Mouse (Mus musculus) neural tube, embryonic 12.5 days (tissue): Measurements from ENCODE around the gene Neurl3. TPM values are rescaled to one million over a fixed set of nuclear protein-coding genes. Genes with fewer than 3 reads are reported as not detected.

Experiments
- ATAC-seq: fragments of 200-750 bp; cut with Nextera tagmentation; 2 replicates; pipeline ENCODE4 v1.8.0; 2017; ENCODE audit warnings: low read depth, mild to moderate bottlenecking, moderate TSS enrichment, moderate library complexity; ENCODE audit not compliant: low FRiP score
- H3K27ac ChIP-seq: fragments of 300-500 bp; sonication (generic); 2 replicates; pipeline ENCODE4 v1.5.1; 2016
- H3K27me3 ChIP-seq: fragments of 300-500 bp; sonication (generic); replicated peaks from 2 replicates; pipeline ENCODE4 v1.6.1; 2016; ENCODE audit warnings: mild to moderate bottlenecking
- H3K36me3 ChIP-seq: fragments of 300-500 bp; sonication (generic); 2 replicates; pipeline ENCODE4 v1.6.1; 2016; ENCODE audit warnings: mild to moderate bottlenecking
- H3K4me1 ChIP-seq: fragments of 300-500 bp; sonication (generic); 2 replicates; pipeline ENCODE4 v1.6.1; 2016
- H3K4me2 ChIP-seq: fragments of 300-500 bp; sonication (generic); replicated peaks from 2 replicates; pipeline ENCODE4 v1.6.1; 2016; ENCODE audit warnings: mild to moderate bottlenecking
- H3K4me3 ChIP-seq: fragments of 300-500 bp; sonication (generic); 2 replicates; pipeline ENCODE4 v1.5.1; 2016
- H3K9ac ChIP-seq: fragments of 300-500 bp; sonication (generic); 2 replicates; pipeline ENCODE4 v1.6.1; 2016; ENCODE audit warnings: mild to moderate bottlenecking
- H3K9me3 ChIP-seq: fragments of 300-500 bp; sonication (generic); 2 replicates; pipeline ENCODE4 v1.6.1; 2016; ENCODE audit warnings: mild to moderate bottlenecking
- WGBS: fragments of 180-500 bp; shearing (Covaris S2); methylation state at CpG from one replicate; pipeline ENCODE4 v1.1.7; 2016; 5-methylcytosine and 5-hydroxymethylcytosine counted together
- polyA plus RNA-seq: library from polyadenylated mRNA; unstranded; fragments of >200 nt; fragmentation: Nextera tagmentation; extraction: Ambion mirVana; gene quantifications from 2 replicates; pipeline ENCODE4 v1.2.1, GENCODE M21; 2016

The Neurl3 gene
- polyA plus RNA-seq, 1 experiment from 2014 or later: 1.2 TPM

- WGBS: 91% methylated on average over 8 of the region's 8 CpGs
- no peak for ATAC-seq
- H3K9ac ChIP-seq: no peak overlapping the region
Measured at GRCm38 (mm10) chr1:36293470-36293869, 19.0 kb upstream of the Neurl3 start.

GRCm38 (mm10) chr1:36281849-36282248, 7.4 kb upstream of the Neurl3 start:
- 91% methylated on average over 6 of the region's 6 CpGs for WGBS
- Histone ChIP-seq H3K27me3 (no peaks in the 10 kb centered on the region), H3K36me3 (no peaks in the 10 kb centered on the region), H3K4me2 (no peak overlapping the region), H3K4me3 (no peak overlapping the region), H3K27ac (no peak overlapping the region), H3K9ac (no peak overlapping the region), H3K4me1 (no peaks in the 10 kb centered on the region), H3K9me3 (no peaks in the 10 kb centered on the region)
- no peak for ATAC-seq

More at GRCm38 (mm10) chr1:36293470-36293869, 19.0 kb upstream of the Neurl3 start:
- no peaks in the 10 kb centered on the region for H3K36me3 ChIP-seq
- no peaks in the 10 kb centered on the region for H3K9me3 ChIP-seq
- H3K4me3 ChIP-seq: no peak overlapping the region
- H3K4me2 ChIP-seq: no peak overlapping the region
- peaks cover under 1% of the 10 kb centered on the region; the same call in 1 of the 2 replicates for H3K27me3 ChIP-seq
- no peaks in the 10 kb centered on the region for H3K4me1 ChIP-seq
- H3K27ac ChIP-seq: no peak overlapping the region

- WGBS: 87% methylated on average over 3 of the region's 3 CpGs
- H3K4me1 ChIP-seq: no peaks in the 10 kb centered on the region
- no peak overlapping the region for H3K4me3 ChIP-seq
- no peak for ATAC-seq
- no peak overlapping the region for H3K4me2 ChIP-seq
- H3K36me3 ChIP-seq: no peaks in the 10 kb centered on the region
- H3K27ac ChIP-seq: no peak overlapping the region
- no peak overlapping the region for H3K9ac ChIP-seq
- H3K27me3 ChIP-seq: no peaks in the 10 kb centered on the region
- H3K9me3 ChIP-seq: no peaks in the 10 kb centered on the region
Measured at GRCm38 (mm10) chr1:36280938-36281337, 6.5 kb upstream of the Neurl3 start.

GRCm38 (mm10) chr1:36279202-36279601, 4.7 kb upstream of the Neurl3 start:
- Histone ChIP-seq H3K4me3 (no peak overlapping the region), H3K36me3 (no peaks in the 10 kb centered on the region), H3K4me2 (no peak overlapping the region), H3K9ac (no peak overlapping the region), H3K27me3 (no peaks in the 10 kb centered on the region), H3K9me3 (no peaks in the 10 kb centered on the region), H3K4me1 (no peaks in the 10 kb centered on the region), H3K27ac (no peak overlapping the region)
- WGBS: 24% methylated on average over 3 of the region's 3 CpGs
- ATAC-seq: no peak

GRCm38 (mm10) chr1:36277267-36278060, 3.0 kb upstream of the Neurl3 start:
- no peak for ATAC-seq
- Histone ChIP-seq H3K9ac (no peak overlapping the region), H3K27me3 (no peaks in the 10 kb centered on the region), H3K9me3 (no peaks in the 10 kb centered on the region), H3K36me3 (no peaks in the 10 kb centered on the region), H3K4me2 (no peak overlapping the region), H3K4me3 (no peak overlapping the region), H3K4me1 (no peaks in the 10 kb centered on the region), H3K27ac (no peak overlapping the region)
- 18% methylated on average over 7 of the region's 7 CpGs for WGBS

- Histone ChIP-seq H3K9me3 (no peaks in the 10 kb centered on the region), H3K27ac (no peak overlapping the region), H3K4me1 (no peaks in the 10 kb centered on the region), H3K27me3 (no peaks in the 10 kb centered on the region), H3K4me3 (no peak overlapping the region), H3K4me2 (no peak overlapping the region), H3K9ac (no peak overlapping the region), H3K36me3 (no peaks in the 10 kb centered on the region)
- ATAC-seq: no peak
- 61% methylated on average over 13 of the region's 13 CpGs for WGBS
Measured at GRCm38 (mm10) chr1:36275635-36276389, 1.3 kb upstream of the Neurl3 start.

- Histone ChIP-seq H3K4me3 (no peak overlapping the region), H3K36me3 (no peaks in the 10 kb centered on the region), H3K4me2 (no peak overlapping the region), H3K27me3 (peaks cover 9% of the 10 kb centered on the region), H3K9me3 (no peaks in the 10 kb centered on the region), H3K27ac (no peak overlapping the region), H3K9ac (no peak overlapping the region), H3K4me1 (0 out of 2 replicates have a peak, but pooled peaks cover 9% of the 10 kb centered on the region)
- no peak for ATAC-seq
- 42% methylated on average over 9 of the region's 9 CpGs for WGBS
Measured at GRCm38 (mm10) chr1:36273288-36273687, 1.2 kb downstream of the Neurl3 start.

GRCm38 (mm10) chr1:36272546-36272945, 1.9 kb downstream of the Neurl3 start:
- peaks cover 9% of the 10 kb centered on the region for H3K27me3 ChIP-seq
- no peak overlapping the region for H3K27ac ChIP-seq
- H3K9ac ChIP-seq: no peak overlapping the region
- WGBS: 86% methylated on average over 5 of the region's 5 CpGs
- H3K4me3 ChIP-seq: no peak overlapping the region
- 0 out of 2 replicates have a peak, but pooled peaks cover 9% of the 10 kb centered on the region for H3K4me1 ChIP-seq
- H3K36me3 ChIP-seq: no peaks in the 10 kb centered on the region
- no peak overlapping the region for H3K4me2 ChIP-seq
- H3K9me3 ChIP-seq: no peaks in the 10 kb centered on the region
- no peak for ATAC-seq

- Histone ChIP-seq H3K4me3 (no peak overlapping the region), H3K9me3 (no peaks in the 10 kb centered on the region), H3K4me2 (no peak overlapping the region), H3K36me3 (no peaks in the 10 kb centered on the region), H3K27ac (no peak overlapping the region), H3K9ac (no peak overlapping the region), H3K4me1 (0 out of 2 replicates have a peak, but pooled peaks cover 9% of the 10 kb centered on the region), H3K27me3 (peaks cover 9% of the 10 kb centered on the region)
- 78% methylated on average over 8 of the region's 8 CpGs for WGBS
- no peak for ATAC-seq
Measured at GRCm38 (mm10) chr1:36271516-36272230, 2.8 kb downstream of the Neurl3 start.

GRCm38 (mm10) chr1:36270666-36271065, 3.8 kb downstream of the Neurl3 start:
- ATAC-seq: no peak
- 59% methylated on average over 3 of the region's 3 CpGs for WGBS
- Histone ChIP-seq H3K9me3 (no peaks in the 10 kb centered on the region), H3K27ac (no peak overlapping the region), H3K4me3 (no peak overlapping the region), H3K36me3 (no peaks in the 10 kb centered on the region), H3K4me1 (0 out of 2 replicates have a peak, but pooled peaks cover 9% of the 10 kb centered on the region), H3K4me2 (no peak overlapping the region), H3K9ac (no peak overlapping the region), H3K27me3 (peaks cover 9% of the 10 kb centered on the region)

GRCm38 (mm10) chr1:36269121-36269795, 5.2 kb downstream of the Neurl3 start:
- H3K4me1 ChIP-seq: 0 out of 2 replicates have a peak, but pooled peaks cover 9% of the 10 kb centered on the region
- H3K27ac ChIP-seq: no peak overlapping the region
- H3K36me3 ChIP-seq: no peaks in the 10 kb centered on the region
- peaks cover 9% of the 10 kb centered on the region for H3K27me3 ChIP-seq
- H3K9me3 ChIP-seq: no peaks in the 10 kb centered on the region
- WGBS: 46% methylated on average over 54 of the region's 54 CpGs
- ATAC-seq: no peak
- H3K9ac ChIP-seq: no peak overlapping the region
- 0 out of 2 replicates have a peak overlapping the region, but pooled peaks have one; percentile 5 for H3K4me3 ChIP-seq
- H3K4me2 ChIP-seq: peak overlapping the region; percentile 38
